In genomic region chr13:47225802-47226201, GRCm38 (mm10) we compare ENCODE assay signal across 23 mouse cellular contexts.
DNase-seq lines count a peak whose midpoint lies in the region; ATAC-seq and TF ChIP-seq lines count a peak whose summit lies in the region.
"Had no signal": no experiment of that assay in that cellular context is flagged by ENCODE, and none has a peak within 500 bp of the region (broad histone marks: within the 10 kb centered on the region; RNA-seq: fewer than 3 reads in every experiment).

No protein-coding gene starts in this region.

- no peak overlapping the region for H3K4me3 ChIP-seq in embryonic facial prominence, embryonic 15.5 days (replicated peaks)
- H3K4me3 ChIP-seq in embryonic facial prominence, embryonic 10.5 days = no peak overlapping the region
- no peak overlapping the region for H3K4me3 ChIP-seq in liver, adult 2 months (ENCODE audit: insufficient read depth, low read depth, low read length)
- H3K4me3 ChIP-seq in liver, embryonic 12.5 days = no peak overlapping the region
- H3K4me3 ChIP-seq: forebrain, embryonic 12.5 days; limb, embryonic 10.5 days; liver, embryonic 15.5 days; midbrain, embryonic 15.5 days; neural tube, embryonic 12.5 days had no signal

- no peak for ATAC-seq in embryonic facial prominence, embryonic 15.5 days (ENCODE audit: insufficient number of reproducible peaks, low FRiP score, low TSS enrichment, low read depth)
- ATAC-seq in liver, embryonic 12.5 days = no peak
- ATAC-seq: CD4-positive, CD25-positive, alpha-beta regulatory T cell, adult 4 months; hindbrain, embryonic 16.5 days; midbrain, embryonic 15.5 days had no signal

- TF ChIP-seq POLR2A in liver, adult 2 months (IDR thresholded peaks at IDR 0.05; ENCODE audit: extremely low read depth, insufficient read depth, low read length) = no peak

- no peak for TF ChIP-seq CTCF in liver, adult 2 months (IDR thresholded peaks at IDR 0.05; ENCODE audit: low read depth, low read length)

- DNase-seq in embryonic facial prominence, embryonic 10.5 days (ENCODE audit: low spot score) = no peak
- DNase-seq in liver, adult 2 months (ENCODE audit: extremely low read depth, low read depth, low spot score) = no peak
- peak; percentile 24 for DNase-seq in c-Kit-positive CD71-negative TER-119-negative erythroid progenitor cells, embryonic 14.5 days (ENCODE audit: low read depth)
- DNase-seq in monocyte, adult 2 months (ENCODE audit: low read depth in 1 of 2, low spot score in 2 of 2) = peak; percentile 30 to 39
- DNase-seq in urinary bladder, postnatal 10 days (ENCODE audit: low spot score) = no peak
- no peak for DNase-seq in right cerebral cortex, postnatal 25 days
- DNase-seq: adrenal gland, adult 2 months; cerebellum, adult 8-10 months; gastrocnemius, postnatal 25 days; kidney, adult 18-20 months; kidney, postnatal 36 days; thymus, postnatal 25 days had no signal

- no peaks in the 10 kb centered on the region for H3K9me3 ChIP-seq in embryonic facial prominence, embryonic 15.5 days (replicated peaks)
- no peaks in the 10 kb centered on the region for H3K9me3 ChIP-seq in embryonic facial prominence, embryonic 10.5 days
- H3K9me3 ChIP-seq in liver, embryonic 12.5 days (replicated peaks) = no peaks in the 10 kb centered on the region
- H3K9me3 ChIP-seq: forebrain, embryonic 12.5 days; G1E; limb, embryonic 10.5 days; liver, embryonic 15.5 days; midbrain, embryonic 15.5 days; neural tube, embryonic 12.5 days had no signal

- H3K4me1 ChIP-seq in embryonic facial prominence, embryonic 15.5 days = peaks cover 25% of the 10 kb centered on the region
- peaks cover 26% of the 10 kb centered on the region for H3K4me1 ChIP-seq in embryonic facial prominence, embryonic 10.5 days
- peaks cover 25% of the 10 kb centered on the region for H3K4me1 ChIP-seq in liver, adult 2 months (ENCODE audit: control insufficient read depth, insufficient read depth, low read length)
- H3K4me1 ChIP-seq in liver, embryonic 12.5 days = 0 out of 2 replicates have a peak, but pooled peaks cover 8% of the 10 kb centered on the region

- no peaks in the 10 kb centered on the region for H3K36me3 ChIP-seq in embryonic facial prominence, embryonic 15.5 days
- H3K36me3 ChIP-seq in embryonic facial prominence, embryonic 10.5 days (replicated peaks) = no peaks in the 10 kb centered on the region
- peaks cover 30% of the 10 kb centered on the region for H3K36me3 ChIP-seq in liver, adult 2 months (ENCODE audit: control insufficient read depth, insufficient read depth, low read length)
- no peaks in the 10 kb centered on the region for H3K36me3 ChIP-seq in liver, embryonic 12.5 days
- H3K36me3 ChIP-seq: forebrain, embryonic 12.5 days; limb, embryonic 10.5 days; midbrain, embryonic 15.5 days; neural tube, embryonic 12.5 days had no signal

- H3K4me2 ChIP-seq in embryonic facial prominence, embryonic 15.5 days (replicated peaks) = no peak overlapping the region
- no peak overlapping the region for H3K4me2 ChIP-seq in liver, embryonic 12.5 days
- H3K4me2 ChIP-seq: forebrain, embryonic 12.5 days; heart, embryonic 11.5 days; liver, embryonic 15.5 days; midbrain, embryonic 15.5 days; neural tube, embryonic 12.5 days had no signal

- H3K27me3 ChIP-seq in embryonic facial prominence, embryonic 15.5 days = no peaks in the 10 kb centered on the region
- H3K27me3 ChIP-seq in embryonic facial prominence, embryonic 10.5 days (replicated peaks; ENCODE audit: low read depth, poor library complexity, severe bottlenecking) = no peaks in the 10 kb centered on the region
- H3K27me3 ChIP-seq in liver, adult 2 months (ENCODE audit: control insufficient read depth, insufficient read depth, low read length) = no peaks in the 10 kb centered on the region
- no peaks in the 10 kb centered on the region for H3K27me3 ChIP-seq in liver, embryonic 12.5 days (replicated peaks)
- H3K27me3 ChIP-seq: forebrain, embryonic 12.5 days; liver, embryonic 15.5 days; midbrain, embryonic 15.5 days; neural tube, embryonic 12.5 days had no signal

- H3K27ac ChIP-seq in embryonic facial prominence, embryonic 15.5 days (replicated peaks) = 0 out of 2 replicates have a peak overlapping the region, but pooled peaks have one; percentile 22
- H3K27ac ChIP-seq in embryonic facial prominence, embryonic 10.5 days (replicated peaks) = no peak overlapping the region
- H3K27ac ChIP-seq in liver, adult 2 months (replicated peaks; ENCODE audit: insufficient read depth, low read depth, low read length) = peak overlapping the region; percentile 9; the same call in 1 of the 2 replicates
- H3K27ac ChIP-seq in liver, embryonic 12.5 days = no peak overlapping the region
- H3K27ac ChIP-seq: forebrain, embryonic 12.5 days; limb, embryonic 10.5 days; liver, embryonic 15.5 days; midbrain, embryonic 15.5 days; neural tube, embryonic 12.5 days had no signal

- WGBS in embryonic facial prominence, embryonic 15.5 days = 74% methylated on average over 9 of the region's 9 CpGs
- WGBS in embryonic facial prominence, embryonic 10.5 days = 81% methylated on average over 9 of the region's 9 CpGs
- 80% methylated on average over 9 of the region's 9 CpGs for WGBS in liver, adult 2 months
- WGBS in liver, embryonic 12.5 days (ENCODE audit: insufficient replicate concordance) = 30% methylated on average over 9 of the region's 9 CpGs

- H3K9ac ChIP-seq in embryonic facial prominence, embryonic 15.5 days = no peak overlapping the region
- H3K9ac ChIP-seq in liver, adult 2 months (ENCODE audit: low read depth, low read length) = no peak overlapping the region
- H3K9ac ChIP-seq in liver, embryonic 12.5 days = no peak overlapping the region
- H3K9ac ChIP-seq: forebrain, embryonic 12.5 days; liver, embryonic 15.5 days; midbrain, embryonic 15.5 days; neural tube, embryonic 12.5 days had no signal

- H3K79me2 ChIP-seq in liver, adult 2 months (ENCODE audit: control insufficient read depth, insufficient read depth, low read length) = peaks cover 18% of the 10 kb centered on the region; the same call in 1 of the 2 replicates

Comparison
In these comparisons a context has a peak if more than half of its experiments do, and no peak if none do; other contexts are left out.
1. H3K27ac ChIP-seq: peak in embryonic facial prominence, embryonic 15.5 days (single experiment) and liver, adult 2 months (single experiment); none in embryonic facial prominence, embryonic 10.5 days (single experiment) and liver, embryonic 12.5 days (single experiment).
2. DNase-seq: peak in c-Kit-positive CD71-negative TER-119-negative erythroid progenitor cells, embryonic 14.5 days (single experiment) and monocyte, adult 2 months (2 of 2); none in embryonic facial prominence, embryonic 10.5 days (single experiment), liver, adult 2 months (single experiment), urinary bladder, postnatal 10 days (single experiment) and right cerebral cortex, postnatal 25 days (single experiment).